Mouse (Mus musculus) thymus, adult 2 months (tissue): ENCODE measurements around the gene Stx4a. TPM values are rescaled to one million over a fixed set of nuclear protein-coding genes. Genes with fewer than 3 reads are reported as not detected.
"Not testable (repeated sequence)": the region's sequence is repeated elsewhere in the genome, so short reads cannot be mapped to it uniquely, and the experiment has no call there.

ENCODE experiments used
- DNase-seq: peaks from one replicate; pipeline ENCODE4 v3.0.0; 2021
- H3K27ac ChIP-seq: fragments of 200-500 bp; 2 replicates; pipeline ENCODE4 v1.5.1; 2012; ENCODE audit warnings: low read length, control low read depth; ENCODE audit not compliant: control insufficient read depth, insufficient read depth
- H3K27me3 ChIP-seq: fragments of 200-500 bp; 2 replicates; pipeline ENCODE4 v1.6.1; 2012; ENCODE audit warnings: mild to moderate bottlenecking, low read length, moderate library complexity, mixed read lengths; ENCODE audit not compliant: control insufficient read depth, insufficient read depth
- H3K36me3 ChIP-seq: fragments of 200-500 bp; 2 replicates; pipeline ENCODE4 v1.6.1; 2012; ENCODE audit warnings: mild to moderate bottlenecking, low read length, moderate library complexity; ENCODE audit not compliant: control insufficient read depth, insufficient read depth
- H3K4me1 ChIP-seq: fragments of 200-500 bp; replicated peaks from 2 replicates; pipeline ENCODE4 v1.6.1; 2012; ENCODE audit warnings: low read length; ENCODE audit not compliant: control insufficient read depth, insufficient read depth
- H3K4me3 ChIP-seq: fragments of 200-500 bp; 2 replicates; pipeline ENCODE4 v1.5.1; 2012; ENCODE audit warnings: mild to moderate bottlenecking, low read length, control low read depth, moderate library complexity; ENCODE audit not compliant: control insufficient read depth, insufficient read depth
- CTCF ChIP-seq: fragments of 200-500 bp; IDR thresholded peaks from 2 replicates; pipeline ENCODE4 v1.5.1; 2012; ENCODE audit warnings: mild to moderate bottlenecking, control low read depth, low read length, moderate library complexity, borderline replicate concordance; ENCODE audit not compliant: control insufficient read depth, poor library complexity, insufficient read depth; ENCODE audit errors: extremely low read depth
- POLR2A ChIP-seq: fragments of 200-500 bp; IDR thresholded peaks from 2 replicates; pipeline ENCODE4 v1.6.1; 2012; ENCODE audit warnings: mild to moderate bottlenecking, low read length, control low read depth, moderate library complexity; ENCODE audit not compliant: control insufficient read depth, poor library complexity, insufficient read depth; ENCODE audit errors: extremely low read depth
- WGBS: fragments of 180-500 bp; shearing (Covaris S2); methylation state at CpG from one replicate; pipeline ENCODE4 v1.1.7; 2018; 5-methylcytosine and 5-hydroxymethylcytosine counted together
- polyA plus RNA-seq: library from polyadenylated mRNA; depleted of rRNA; stranded (reverse); fragments of >200 nt; gene quantifications from 2 replicates; pipeline ENCODE4 v1.2.3, GENCODE M21; 2012

Gene Stx4a
- polyA plus RNA-seq, 1 experiment, result 93.3 TPM

DNA sequence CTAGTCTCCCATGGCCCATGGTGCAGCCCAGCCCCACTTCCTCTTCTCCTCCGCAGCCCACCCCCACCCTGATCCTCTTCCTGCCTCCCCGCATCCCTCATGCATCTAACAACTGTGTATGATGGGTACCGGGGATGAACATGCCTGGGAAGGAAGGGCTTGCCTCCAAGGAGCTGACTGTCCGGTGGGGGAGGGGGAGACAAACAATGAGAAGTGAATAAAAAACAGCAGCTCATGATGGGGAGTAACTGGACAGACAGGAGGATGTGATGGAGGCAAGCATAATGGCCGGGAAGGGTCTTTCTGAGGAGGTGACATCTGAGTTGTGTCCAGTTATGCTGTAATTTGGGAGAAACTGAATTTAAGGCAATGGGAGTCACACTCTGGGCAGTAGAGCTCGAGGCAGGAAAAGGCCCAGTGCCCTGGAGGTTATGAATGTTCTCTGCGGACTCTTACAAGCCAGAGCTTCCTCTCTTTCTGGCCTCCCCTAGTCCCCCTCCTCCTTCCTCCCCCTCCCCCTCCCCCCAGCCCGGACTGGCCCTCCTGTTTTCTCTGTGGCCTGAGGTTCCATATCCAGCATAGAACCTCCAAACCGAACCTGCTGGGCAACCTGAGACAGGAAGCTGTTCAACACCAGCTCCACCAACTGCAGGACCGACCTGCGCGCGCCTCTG, 3.1 kb upstream of the Stx4a start:
- no peaks in the 10 kb centered on the region for H3K36me3 ChIP-seq
- no peak overlapping the region for H3K4me3 ChIP-seq
- TF ChIP-seq CTCF, result no peak
- TF ChIP-seq POLR2A, result no peak
- no peak overlapping the region for H3K27ac ChIP-seq
- no peak for DNase-seq
- 47% methylated on average over 13 of the region's 13 CpGs for WGBS
- peaks cover 6% of the 10 kb centered on the region for H3K4me1 ChIP-seq
- H3K27me3 ChIP-seq, result no peaks in the 10 kb centered on the region

GRCm38 (mm10) chr7:127822494-127822893, 1.6 kb upstream of the Stx4a start:
- 0 out of 2 replicates have a peak, but pooled peaks cover 2% of the 10 kb centered on the region for H3K4me1 ChIP-seq
- H3K27ac ChIP-seq, result no peak overlapping the region
- 70% methylated on average over 3 of the region's 3 CpGs for WGBS
- no peaks in the 10 kb centered on the region for H3K27me3 ChIP-seq
- no peak for DNase-seq
- no peaks in the 10 kb centered on the region for H3K36me3 ChIP-seq
- no peak overlapping the region for H3K4me3 ChIP-seq
- TF ChIP-seq CTCF, result no peak
- TF ChIP-seq POLR2A, result no peak

GRCm38 (mm10) chr7:127823236-127824171, 590 bp upstream of the Stx4a start:
- TF ChIP-seq CTCF, result no peak
- no peak for TF ChIP-seq POLR2A
- Histone ChIP-seq H3K4me3 (no peak overlapping the region), H3K36me3 (no peaks in the 10 kb centered on the region), H3K4me1 (0 out of 2 replicates have a peak, but pooled peaks cover 2% of the 10 kb centered on the region), H3K27me3 (no peaks in the 10 kb centered on the region), H3K27ac (no peak overlapping the region)
- DNase-seq, result no peak
- 87% methylated on average over 11 of the region's 11 CpGs for WGBS

GRCm38 (mm10) chr7:127835550-127835949, 11.5 kb downstream of the Stx4a start:
- H3K36me3 ChIP-seq, result no peaks in the 10 kb centered on the region
- no peak for TF ChIP-seq CTCF
- TF ChIP-seq POLR2A, result no peak
- no peak overlapping the region for H3K4me3 ChIP-seq
- H3K4me1 ChIP-seq, result no peaks in the 10 kb centered on the region; the same call in 1 of the 2 replicates
- H3K27ac ChIP-seq, result no peak overlapping the region
- WGBS, result 98% methylated on average over 2 of the region's 2 CpGs
- DNase-seq, result no peak
- no peaks in the 10 kb centered on the region for H3K27me3 ChIP-seq

DNA sequence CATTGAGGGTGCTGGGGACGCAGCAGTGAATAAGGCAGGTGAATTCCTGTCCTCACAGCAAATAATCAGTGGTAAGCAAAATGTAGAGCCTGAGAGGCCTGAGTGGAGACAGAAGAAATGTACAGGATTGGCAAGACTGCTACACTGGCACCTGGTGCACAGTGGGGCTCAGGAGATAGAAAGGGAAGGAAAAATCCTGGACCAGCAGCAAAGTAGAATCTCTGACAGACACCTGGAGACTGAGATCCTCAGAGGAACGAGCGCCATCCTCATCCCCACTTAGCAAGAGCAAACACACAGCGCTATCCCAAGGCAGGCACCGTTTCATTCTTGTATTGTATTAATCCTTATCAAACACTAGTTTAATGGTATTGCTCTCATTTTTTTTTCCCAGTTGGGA, 13.4 kb downstream of the Stx4a start:
- Histone ChIP-seq H3K27ac (no peak overlapping the region), H3K4me1 (peaks cover under 1% of the 10 kb centered on the region; the same call in 1 of the 2 replicates), H3K36me3 (no peaks in the 10 kb centered on the region), H3K4me3 (no peak overlapping the region), H3K27me3 (no peaks in the 10 kb centered on the region)
- TF ChIP-seq POLR2A (no peak), CTCF (no peak)
- no peak for DNase-seq
- WGBS, result 96% methylated on average over 5 of the region's 5 CpGs

DNA sequence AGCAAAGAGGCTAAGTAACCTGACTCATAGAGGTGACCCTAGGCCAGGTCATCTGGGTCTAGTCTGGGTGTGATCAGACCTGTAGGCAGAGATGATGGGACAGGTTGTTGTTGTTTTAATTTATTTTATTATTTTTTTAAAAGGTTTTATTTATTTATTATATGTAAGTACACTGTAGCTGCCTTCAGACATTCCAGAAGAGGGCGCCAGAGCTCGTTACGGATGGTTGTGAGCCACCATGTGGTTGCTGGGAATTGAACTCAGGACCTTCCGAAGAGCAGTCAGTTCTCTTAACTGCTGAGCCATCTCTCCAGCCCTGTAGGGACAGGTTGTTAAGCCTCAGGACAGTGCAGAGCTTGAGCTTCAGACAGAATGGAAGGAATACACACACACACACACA, 13.8 kb downstream of the Stx4a start:
- not testable (repeated sequence) for H3K4me1 ChIP-seq, H3K27me3 ChIP-seq, H3K4me3 ChIP-seq, DNase-seq, H3K36me3 ChIP-seq, H3K27ac ChIP-seq
- WGBS, result 97% methylated on average over 4 of the region's 4 CpGs

DNA sequence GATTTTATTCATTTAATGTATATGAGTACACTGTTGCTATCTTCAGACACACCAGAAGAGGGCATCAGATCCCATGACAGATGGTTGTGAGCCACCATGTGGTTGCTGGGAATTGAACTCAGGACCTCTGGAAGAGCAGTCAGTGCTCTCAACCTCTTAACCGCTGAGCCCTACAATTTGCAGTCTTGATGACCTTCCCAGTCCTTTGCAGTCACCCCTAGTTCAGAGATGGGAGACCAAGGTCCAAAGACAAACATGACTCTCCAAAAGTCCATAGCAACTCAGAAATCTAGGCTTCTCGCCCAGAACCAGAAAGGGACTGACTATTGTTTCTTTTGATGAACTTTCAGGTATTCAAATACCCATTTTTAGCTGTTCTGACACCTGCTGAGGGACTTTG, 15.9 kb downstream of the Stx4a start:
- H3K4me3 ChIP-seq, H3K4me1 ChIP-seq, H3K27ac ChIP-seq, H3K36me3 ChIP-seq, DNase-seq, H3K27me3 ChIP-seq: not testable (repeated sequence)
- 88% methylated on average over 2 of the region's 2 CpGs for WGBS
